ENCODE assay signal across 8 mouse cellular contexts in the genomic region with DNA sequence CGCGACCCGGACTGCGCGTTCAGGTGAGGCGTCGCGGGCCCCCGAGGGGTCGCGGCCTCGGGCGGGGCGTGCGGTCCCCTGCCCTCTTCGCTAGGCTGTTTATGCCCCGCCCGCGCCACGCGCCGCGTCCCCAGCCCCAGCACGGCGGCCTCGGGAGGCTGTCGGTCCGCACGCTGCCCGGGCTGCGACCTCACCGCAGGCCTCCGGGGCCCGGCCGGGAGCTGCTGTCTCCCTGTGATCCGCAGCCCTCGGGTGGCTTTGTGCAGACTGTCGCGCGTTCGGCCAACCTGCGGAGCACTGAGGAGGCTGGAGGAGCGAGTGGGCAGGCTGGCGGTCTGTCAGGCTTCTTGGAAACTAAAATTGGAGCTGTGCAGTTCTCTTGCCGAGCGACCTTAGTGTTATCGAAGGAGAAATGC. TPM values are rescaled to one million over a fixed set of nuclear protein-coding genes. Genes with fewer than 3 reads are reported as not detected.
DNase-seq lines count a peak whose midpoint lies in the region; ATAC-seq and TF ChIP-seq lines count a peak whose summit lies in the region.

No protein-coding gene starts in this region.

- H3K27ac ChIP-seq in intestine, embryonic 16.5 days (ENCODE audit: low read length): peak overlapping the region; percentile 79
- peak overlapping the region; percentile 92 for H3K27ac ChIP-seq in liver, embryonic 12.5 days

- H3K36me3 ChIP-seq in intestine, embryonic 16.5 days (ENCODE audit: control insufficient read depth, insufficient read depth, low read length): no peaks in the 10 kb centered on the region
- H3K36me3 ChIP-seq in liver, embryonic 12.5 days: no peaks in the 10 kb centered on the region

- no peaks in the 10 kb centered on the region for H3K9me3 ChIP-seq in intestine, embryonic 16.5 days (ENCODE audit: control insufficient read depth, low read length)
- no peaks in the 10 kb centered on the region for H3K9me3 ChIP-seq in liver, embryonic 12.5 days (replicated peaks)

- in situ Hi-C loops in Patski (cut with MboI; ENCODE audit: low pct_unique_long_range_greater_than_20kb): no loop called here

- peaks cover 6% of the 10 kb centered on the region; the same call in 1 of the 2 replicates for H3K4me1 ChIP-seq in intestine, embryonic 16.5 days (ENCODE audit: control insufficient read depth, insufficient read depth, low read length)
- peaks cover 34% of the 10 kb centered on the region for H3K4me1 ChIP-seq in liver, embryonic 12.5 days

- peak overlapping the region; percentile 59 for H3K4me2 ChIP-seq in intestine, embryonic 16.5 days (ENCODE audit: low read depth, low read length)
- peak overlapping the region; percentile 75 for H3K4me2 ChIP-seq in liver, embryonic 12.5 days

- no peak for TF ChIP-seq CTCF in Patski (IDR thresholded peaks at IDR 0.05)

- H3K27me3 ChIP-seq in Patski: peaks cover 5% of the 10 kb centered on the region
- H3K27me3 ChIP-seq in intestine, embryonic 16.5 days (replicated peaks; ENCODE audit: control insufficient read depth, insufficient read depth, low read length): no peaks in the 10 kb centered on the region
- no peaks in the 10 kb centered on the region for H3K27me3 ChIP-seq in liver, embryonic 12.5 days (replicated peaks)

- peak overlapping the region; percentile 70 for H3K4me3 ChIP-seq in intestine, embryonic 16.5 days (ENCODE audit: low read length)
- peak overlapping the region; percentile 97 for H3K4me3 ChIP-seq in liver, embryonic 12.5 days

- ATAC-seq in Patski: peak; percentile 54
- ATAC-seq in intestine, embryonic 16.5 days: peak; percentile 87
- ATAC-seq in liver, embryonic 12.5 days: peak; percentile 79
- peak; percentile 19; the same call in 1 of the 2 replicates for ATAC-seq in monocyte, adult 5-6 weeks (replicated peaks; ENCODE audit: insufficient number of reproducible peaks, low FRiP score, low TSS enrichment, poor library complexity, severe bottlenecking)

- under 1% methylated on average over 46 of the region's 47 CpGs for WGBS in intestine, embryonic 16.5 days
- under 1% methylated on average over 46 of the region's 47 CpGs for WGBS in liver, embryonic 12.5 days (ENCODE audit: insufficient replicate concordance)

- DNase-seq in A20 (ENCODE audit: low read depth, low spot score) (peak; percentile 74), Patski (ENCODE audit: low read depth, low spot score) (no peak)
- peak; percentile 57 to 64 for DNase-seq in cerebellum, postnatal 36 days
- DNase-seq in gastrocnemius, adult 8-10 months (ENCODE audit: low spot score in 2 of 2): peak; percentile 43 to 67
- DNase-seq in telencephalon, adult 2 months (ENCODE audit: low read depth, low spot score): peak; percentile 27

- CTCF ChIA-PET in Patski (lab: Charles Lee): interaction anchor here (0.9 kb wide), 1 partner anchor 18 kb away, joined by 3 read pairs; no protein-coding TSS in a partner anchor

- peak overlapping the region; percentile 83 for H3K9ac ChIP-seq in intestine, embryonic 16.5 days (ENCODE audit: low read depth, low read length)
- H3K9ac ChIP-seq in liver, embryonic 12.5 days: peak overlapping the region; percentile 98

- POLR2A ChIA-PET in Patski (lab: Charles Lee): interaction anchor here (1.0 to 2.6 kb wide), 4 partner anchors 23 to 92 kb away, joined by 4 to 12 read pairs (median 4); no protein-coding TSS in a partner anchor

RNA-seq across cellular contexts. Expression of a gene that starts 0.4 kb away (rescaled TPM):
- 23.7 TPM for polyA plus RNA-seq in Patski (2021)
- 10 to 100 TPM; 38.5 to 48.2 (median 39.3) TPM for total RNA-seq in gastrocnemius, adult 8-10 months (2022)
- 7.6 and 8.8 TPM in 2 replicates for polyA plus RNA-seq in intestine, embryonic 16.5 days (2015; fragmentation: Nextera tagmentation; extraction: Ambion mirVana)
- 5.5 and 5.9 TPM in 2 replicates for polyA plus RNA-seq in liver, embryonic 12.5 days (2016; fragmentation: Nextera tagmentation; extraction: Ambion mirVana)
- 32.3 to 40.4 TPM (median 34.4 TPM) in 3 replicates for total RNA-seq in monocyte, adult 5-6 weeks (2017)

Comparison
In these comparisons a context has a peak if more than half of its experiments do, and no peak if none do; other contexts are left out.
1. ATAC-seq: peak in every context shown above with its lines; median percentile 87 in intestine, embryonic 16.5 days; 79 in liver, embryonic 12.5 days; 54 in Patski; 19 in monocyte, adult 5-6 weeks.